Mouse (Mus musculus) ES-E14 (cell line): ENCODE measurements around the gene Slc5a7. TPM values are rescaled to one million over a fixed set of nuclear protein-coding genes. Genes with fewer than 3 reads are reported as not detected.

ENCODE experiments used
- DNase-seq: peaks from one replicate; pipeline ENCODE4 v3.0.0-alpha.2; 2013; ENCODE audit warnings: low read depth, low spot score
- H3K27ac ChIP-seq: 2 replicates; pipeline ENCODE4 v1.5.1; 2012; ENCODE audit warnings: low read depth, mild to moderate bottlenecking, low read length, moderate library complexity, mixed read lengths; ENCODE audit not compliant: poor library complexity, insufficient read depth, severe bottlenecking
- H3K36me3 ChIP-seq: 2 replicates; pipeline ENCODE4 v1.6.1; 2012; ENCODE audit warnings: mild to moderate bottlenecking, low read length, moderate library complexity, mixed read lengths; ENCODE audit not compliant: control insufficient read depth, poor library complexity, insufficient read depth, severe bottlenecking
- H3K4me1 ChIP-seq, 2 experiments: fragments of 150-350 bp in 1 of 2; sonication (generic) in 1 of 2; 2 replicates each; pipeline ENCODE4 v1.6.1; 2012; ENCODE audit warnings: low read length in 2 of 2, mild to moderate bottlenecking in 1 of 2, mixed read lengths in 1 of 2; ENCODE audit not compliant: control insufficient read depth in 2 of 2, insufficient read depth in 2 of 2, poor library complexity in 1 of 2
- H3K4me3 ChIP-seq, 2 experiments: fragments of 150-350 bp in 1 of 2; sonication (generic) in 1 of 2; 2 replicates each; pipeline ENCODE4 v1.5.1; 2012; ENCODE audit warnings: low read length in 2 of 2, low read depth in 1 of 2, mild to moderate bottlenecking in 1 of 2, mixed read lengths in 1 of 2; ENCODE audit not compliant: insufficient read depth in 1 of 2, poor library complexity in 1 of 2, severe bottlenecking in 1 of 2
- H3K9ac ChIP-seq: 2 replicates; pipeline ENCODE4 v1.6.1; 2012; ENCODE audit warnings: low read depth, mild to moderate bottlenecking, low read length, mixed read lengths; ENCODE audit not compliant: poor library complexity, insufficient read depth, severe bottlenecking
- H3K9me3 ChIP-seq: fragments of 150-350 bp; sonication (generic); 2 replicates; pipeline ENCODE4 v1.6.1; 2012; ENCODE audit warnings: low read depth, mild to moderate bottlenecking, low read length; ENCODE audit not compliant: control insufficient read depth, insufficient read depth
- CHD2 ChIP-seq: IDR thresholded peaks from 2 replicates; pipeline ENCODE4 v1.6.1; 2014; ENCODE audit warnings: mild to moderate bottlenecking, low read depth, low read length, inconsistent platforms
- HCFC1 ChIP-seq: IDR thresholded peaks from 2 replicates; pipeline ENCODE4 v1.6.1; 2012; ENCODE audit warnings: low read length, inconsistent platforms, borderline replicate concordance; ENCODE audit not compliant: insufficient read depth
- MAFK ChIP-seq: IDR thresholded peaks from 2 replicates; pipeline ENCODE4 v1.6.1; 2014; ENCODE audit warnings: mild to moderate bottlenecking, low read depth, low read length, inconsistent platforms; ENCODE audit not compliant: insufficient read depth
- ZC3H11A ChIP-seq: IDR thresholded peaks from 2 replicates; pipeline ENCODE4 v1.6.1; 2012; ENCODE audit warnings: low read depth, mild to moderate bottlenecking, inconsistent platforms, low read length, borderline replicate concordance
- ZNF384 ChIP-seq: IDR thresholded peaks from 2 replicates; pipeline ENCODE4 v1.6.1; 2012; ENCODE audit warnings: low read depth, low read length, inconsistent platforms
- in situ Hi-C, 2 experiments: fragments of 600-800 bp; cut with MboI; formaldehyde crosslinking; loops; one replicate each; pipeline ENCODE4 v1.15.1; 2025; ENCODE audit warnings: low sequenced_read_pairs in 2 of 2, inconsistent platforms in 1 of 2; ENCODE audit not compliant: unreplicated experiment in 2 of 2
- total RNA-seq: library from RNA; depleted of rRNA; stranded (reverse); fragments of 300-350 nt; gene quantifications from 2 replicates; pipeline ENCODE4 v1.2.3, GENCODE M21; 2012

Gene Slc5a7
- total RNA-seq, 1 experiment: 0.22 TPM

GRCm38 (mm10) chr17:54250783-54251182, 48.1 kb downstream of the Slc5a7 start:
- in situ Hi-C loops: no loop called here
- TF ChIP-seq HCFC1 (no peak), ZNF384 (no peak), CHD2 (no peak)

GRCm38 (mm10) chr17:54243650-54244300, 55.1 kb downstream of the Slc5a7 start:
- Histone ChIP-seq H3K4me3 (no peak overlapping the region), H3K9me3 (no peaks in the 10 kb centered on the region), H3K27ac (no peak overlapping the region), H3K36me3 (no peaks in the 10 kb centered on the region), H3K4me1 (no peaks in the 10 kb centered on the region), H3K9ac (no peak overlapping the region)
- DNase-seq: no peak
- no peak for TF ChIP-seq MAFK
- TF ChIP-seq ZNF384: no peak
- no peak for TF ChIP-seq CHD2
- no peak for TF ChIP-seq ZC3H11A
- TF ChIP-seq HCFC1: no peak
- in situ Hi-C loops: no loop called here

More at GRCm38 (mm10) chr17:54250783-54251182, 48.1 kb downstream of the Slc5a7 start:
- Histone ChIP-seq H3K4me3 (no peak overlapping the region), H3K36me3 (no peaks in the 10 kb centered on the region), H3K4me1 (no peaks in the 10 kb centered on the region), H3K27ac (no peak overlapping the region), H3K9me3 (no peaks in the 10 kb centered on the region), H3K9ac (no peak overlapping the region)
- no peak for DNase-seq

- Histone ChIP-seq H3K36me3 (no peaks in the 10 kb centered on the region), H3K9me3 (no peaks in the 10 kb centered on the region)
These were observed 59.4 kb downstream of the Slc5a7 start for GRCm38 (mm10) chr17:54239435-54239834.

More at GRCm38 (mm10) chr17:54239435-54239834, 59.4 kb downstream of the Slc5a7 start:
- TF ChIP-seq ZC3H11A (no peak), MAFK (no peak), ZNF384 (no peak), HCFC1 (no peak), CHD2 (no peak)
- in situ Hi-C loops: no loop called here
- DNase-seq: no peak
- H3K9ac ChIP-seq: no peak overlapping the region
- no peaks in the 10 kb centered on the region for H3K4me1 ChIP-seq
- no peak overlapping the region for H3K4me3 ChIP-seq
- H3K27ac ChIP-seq: no peak overlapping the region
